Mouse (Mus musculus) ES-CJ7 (cell line): Measurements from ENCODE around the gene Slc22a17.
A peak's percentile ranks its signal among the peaks of the same experiment; 100 is the strongest.

Experiments used
- DNase-seq: peaks from one replicate; pipeline ENCODE4 v3.0.0; 2011; ENCODE audit warnings: low read depth, low spot score

Gene Slc22a17

DNA sequence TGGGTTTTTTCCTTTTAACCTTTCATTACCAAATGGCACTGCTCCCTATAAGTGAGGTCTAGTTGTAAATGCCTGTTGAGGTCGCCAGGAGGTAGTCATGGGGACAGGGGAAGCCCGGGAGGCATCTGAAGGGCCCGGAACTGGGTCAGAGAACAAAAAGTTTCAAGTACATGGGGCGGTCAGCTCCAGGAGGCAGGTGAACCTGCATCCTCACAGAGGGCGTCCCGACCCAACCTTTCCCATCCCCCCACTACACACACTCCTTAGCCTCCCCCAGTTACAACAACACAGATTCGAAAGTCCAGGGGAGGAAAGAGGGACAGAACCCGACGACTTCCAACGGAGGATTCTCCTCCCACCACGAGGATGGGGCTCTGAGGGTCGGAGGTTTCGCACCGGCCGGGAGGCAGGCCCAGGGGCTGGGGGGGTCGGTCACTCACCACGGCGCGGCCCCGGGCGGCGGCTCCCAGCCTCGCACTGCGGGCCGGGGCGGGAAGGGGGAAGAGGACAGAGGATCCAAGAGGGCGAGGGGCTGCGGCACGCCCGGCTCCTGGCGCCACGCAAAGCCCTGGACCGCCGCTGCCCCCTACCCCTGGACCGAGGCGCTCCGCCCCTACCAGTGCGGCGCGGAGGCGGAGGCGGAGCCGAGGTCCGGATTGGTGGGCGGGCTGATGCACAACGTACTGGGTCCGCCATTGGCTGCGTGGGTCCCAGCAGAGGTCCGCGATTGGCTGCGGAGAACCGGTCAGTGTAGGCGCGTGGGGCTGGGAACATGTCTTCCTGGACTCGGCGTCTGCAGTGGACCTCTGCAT lies 49.2 kb downstream of the Slc22a17 start:
- DNase-seq, result peak; percentile 84

- DNase-seq, result peak; percentile 56
These were observed 52.4 kb downstream of the Slc22a17 start for GRCm38 (mm10) chr14:54860511-54860910.

GRCm38 (mm10) chr14:54857891-54858290 lies 55.0 kb downstream of the Slc22a17 start:
- no peak for DNase-seq

- DNase-seq, result no peak
These were observed 56.2 kb downstream of the Slc22a17 start for GRCm38 (mm10) chr14:54856703-54857102.
